In the genomic region with DNA sequence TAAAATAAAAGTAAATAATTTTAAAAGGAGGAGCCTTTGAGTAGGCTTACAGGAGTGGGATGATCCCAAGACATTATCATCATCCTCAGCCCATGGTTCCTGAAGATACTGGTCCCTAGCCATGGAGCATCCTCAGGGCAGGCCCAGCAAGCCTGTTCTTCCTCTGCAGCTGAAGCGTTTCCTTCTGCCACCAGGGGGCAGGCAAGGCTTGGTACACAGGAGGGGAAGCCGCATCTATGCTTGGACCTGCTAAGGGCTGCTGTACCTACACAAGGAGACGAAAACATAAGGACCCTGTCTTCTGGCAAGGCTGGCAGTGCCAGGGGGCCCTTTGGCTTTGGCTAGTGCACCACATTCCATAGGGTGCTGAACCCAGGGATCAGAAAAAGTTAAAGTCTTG, we compare ENCODE assay signal across 8 mouse cellular contexts. TPM values are rescaled to one million over a fixed set of nuclear protein-coding genes. Genes with fewer than 3 reads are reported as not detected.
DNase-seq lines count a peak whose midpoint lies in the region; ATAC-seq and TF ChIP-seq lines count a peak whose summit lies in the region.

No protein-coding gene starts in this region.

- peaks cover 3% of the 10 kb centered on the region for H3K27me3 ChIP-seq in C2C12 (ENCODE audit: control insufficient read depth, insufficient read depth, insufficient read length)

- peak; percentile 86 for DNase-seq in ZHBTc4 (ENCODE audit: low read depth, low spot score)
- peak; percentile 50 to 76 for DNase-seq in gastrocnemius, postnatal 4 days (ENCODE audit: low spot score in 2 of 2)
- DNase-seq in kidney, postnatal 36 days: peak; percentile 60 to 92
- DNase-seq in lung, postnatal 14 days: peak; percentile 81
- DNase-seq in retina, postnatal 7 days (ENCODE audit: low read depth, low spot score): peak; percentile 73
- DNase-seq in thymus, postnatal 36 days: peak; percentile 71 to 80

- no peak overlapping the region for H3ac ChIP-seq in C2C12 (ENCODE audit: control insufficient read depth, insufficient read length, low read depth)

- no peaks in the 10 kb centered on the region for H3K79me3 ChIP-seq in C2C12 (ENCODE audit: low read depth)

- ATAC-seq in common myeloid progenitor, adult 5-6 weeks (replicated peaks; ENCODE audit: low read depth, poor library complexity, severe bottlenecking): peak; percentile 78

- no peaks in the 10 kb centered on the region for H3K36me3 ChIP-seq in C2C12 (ENCODE audit: control insufficient read depth, insufficient read depth)

- no peaks in the 10 kb centered on the region for H3K79me2 ChIP-seq in C2C12 (ENCODE audit: control insufficient read depth, insufficient read depth)

- H3K4me3 ChIP-seq in C2C12 (ENCODE audit: insufficient read depth, poor library complexity, severe bottlenecking): no peak overlapping the region

- TF ChIP-seq CTCF in C2C12 (IDR thresholded peaks at IDR 0.05; ENCODE audit: control insufficient read depth, insufficient read depth, insufficient read length): peak; percentile 91

TF ChIP-seq in C2C12, 6 proteins besides CTCF, POLR2A, EP300 and RAD21:
- TF ChIP-seq FOSL1 (IDR thresholded peaks at IDR 0.05; ENCODE audit: insufficient read depth, low read length, poor library complexity, severe bottlenecking) (no peak), USF1 (IDR thresholded peaks at IDR 0.05; ENCODE audit: low read depth) (no peak), MYOG (IDR thresholded peaks at IDR 0.05; ENCODE audit: control insufficient read depth, extremely low read depth, insufficient read length) (no peak), MAX (IDR thresholded peaks at IDR 0.05) (no peak), MYOD1 (IDR thresholded peaks at IDR 0.05; ENCODE audit: control insufficient read depth, insufficient read length, low read depth) (no peak), CEBPB (IDR thresholded peaks at IDR 0.05; ENCODE audit: low read depth) (no peak)

RNA-seq across cellular contexts. Expression of gene Wfs1, which starts 40.2 kb away (rescaled TPM):
- 16.2 TPM for polyA plus RNA-seq in C2C12 (2012; fragmentation: generic; extraction: Trizol)
- total RNA-seq in common myeloid progenitor, adult 5-6 weeks (2017): 0.64 and 1.4 TPM in 2 replicates
- 10 to 100 TPM; 22.2 TPM for total RNA-seq in gastrocnemius, postnatal 4 days (2021)
